Mouse (Mus musculus) liver, adult (tissue): Measurements from ENCODE around the gene Tnnc2.

Experiments used
- GATA4 ChIP-seq: IDR thresholded peaks from 2 replicates; pipeline ENCODE4 v1.6.1; 2014; ENCODE audit warnings: mild to moderate bottlenecking, low read length; ENCODE audit not compliant: insufficient replicate concordance

Gene Tnnc2

DNA sequence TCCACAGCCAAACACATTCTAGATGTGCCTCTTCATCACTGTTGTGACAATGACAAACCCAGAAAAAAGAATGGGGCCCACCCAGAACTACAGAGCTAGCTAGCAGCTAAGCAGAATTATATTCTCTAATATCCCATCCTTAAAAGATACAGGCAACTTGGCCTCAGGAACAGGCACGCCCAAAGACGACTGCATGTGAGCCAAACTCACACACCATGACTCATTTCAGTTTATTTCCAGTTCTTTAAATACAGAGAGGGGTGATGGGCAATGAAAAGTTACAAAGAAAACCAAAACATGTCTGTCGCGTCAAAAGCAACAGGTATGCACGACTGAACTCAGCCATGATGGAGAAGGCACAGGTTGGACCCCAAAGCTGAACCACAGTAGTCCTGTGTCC is 44.3 kb downstream of the Tnnc2 start:
- no peak for TF ChIP-seq GATA4

DNA sequence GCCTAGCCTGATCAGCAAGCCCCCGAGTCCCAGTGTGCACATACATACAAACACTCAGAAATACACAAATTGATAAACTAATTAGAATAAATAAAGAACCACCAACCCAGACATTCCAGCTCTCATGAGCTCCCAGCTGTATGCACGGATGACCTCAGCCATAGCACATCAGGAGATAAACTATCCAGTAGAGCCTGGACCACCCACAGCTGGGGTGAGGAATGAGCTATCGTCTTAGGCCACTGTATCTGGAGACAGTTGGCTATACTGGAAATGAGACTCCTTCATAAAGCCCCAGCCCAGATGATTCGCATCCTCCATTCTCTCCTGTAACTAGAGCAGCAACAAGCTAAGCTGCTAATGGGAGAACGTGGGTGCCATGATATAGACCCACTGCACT is 44.9 kb downstream of the Tnnc2 start:
- TF ChIP-seq GATA4: no peak

GRCm38 (mm10) chr2:164733259-164733658 is 46.5 kb downstream of the Tnnc2 start:
- TF ChIP-seq GATA4: no peak

DNA sequence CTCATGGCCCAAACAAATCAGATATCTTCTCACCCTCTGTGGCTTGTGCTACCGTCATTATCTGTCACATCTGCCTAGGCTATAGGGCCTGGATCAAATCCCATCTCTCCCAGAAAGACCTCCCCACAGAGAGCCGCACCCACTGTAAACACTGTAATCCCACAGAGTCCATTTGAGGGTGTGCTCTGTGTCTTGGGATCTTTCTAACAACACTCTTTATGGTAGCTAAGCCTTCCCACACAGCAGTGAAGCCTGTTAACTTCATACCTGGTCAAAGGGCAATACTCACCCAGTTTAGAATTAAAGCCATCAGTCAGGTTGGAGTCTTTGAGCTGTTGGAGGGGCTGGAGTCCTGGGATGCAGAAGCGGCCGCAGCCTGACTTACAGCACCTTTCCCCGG is 48.0 kb downstream of the Tnnc2 start:
- TF ChIP-seq GATA4: no peak
